Mouse (Mus musculus) liver, postnatal 0 days (tissue): ENCODE measurements at regions not wholly inside any gene's neighbourhood (a gene's known extent, or its start where the extent isn't known, plus 50 kb on each side); places are given as distances from the start of the nearest gene placed in this dataset.

Experiments
- CTCF ChIP-seq: sonication (generic); IDR thresholded peaks from 2 replicates; pipeline ENCODE4 v1.5.1; 2016; ENCODE audit warnings: antibody characterized with exemption, low read depth
- EP300 ChIP-seq: IDR thresholded peaks from 2 replicates; pipeline ENCODE4 v1.6.1; 2016; ENCODE audit warnings: antibody characterized with exemption, low read depth, mild to moderate bottlenecking

- no peak for TF ChIP-seq CTCF
- no peak for TF ChIP-seq EP300
Measured at GRCm38 (mm10) chr1:81671725-81672124, 561.2 kb upstream of the Gm9747 start.
